Mouse (Mus musculus) intestine, embryonic 16.5 days (tissue): ENCODE data around the gene Itgam. TPM values are rescaled to one million over a fixed set of nuclear protein-coding genes. Genes with fewer than 3 reads are reported as not detected.
"Not testable (repeated sequence)": the region's sequence is repeated elsewhere in the genome, so short reads cannot be mapped to it uniquely, and the experiment has no call there.

Experiments
- ATAC-seq: fragments of 200-750 bp; cut with Nextera tagmentation; 2 replicates; pipeline ENCODE4 v1.8.0; 2017; ENCODE audit warnings: moderate TSS enrichment, moderate library complexity
- H3K27ac ChIP-seq: fragments of 300-500 bp; sonication (generic); 2 replicates; pipeline ENCODE4 v1.5.1; 2014; ENCODE audit warnings: mild to moderate bottlenecking, low read length
- H3K27me3 ChIP-seq: fragments of 300-500 bp; sonication (generic); replicated peaks from 2 replicates; pipeline ENCODE4 v1.6.1; 2014; ENCODE audit warnings: low read length, control low read depth, mixed read lengths; ENCODE audit not compliant: control insufficient read depth, insufficient read depth
- H3K36me3 ChIP-seq: fragments of 300-500 bp; sonication (generic); 2 replicates; pipeline ENCODE4 v1.6.1; 2014; ENCODE audit warnings: low read length, control low read depth; ENCODE audit not compliant: control insufficient read depth, insufficient read depth
- H3K4me1 ChIP-seq: fragments of 300-500 bp; sonication (generic); 2 replicates; pipeline ENCODE4 v1.6.1; 2014; ENCODE audit warnings: low read length, control low read depth, mixed read lengths; ENCODE audit not compliant: control insufficient read depth, insufficient read depth
- H3K4me2 ChIP-seq: fragments of 300-500 bp; sonication (generic); 2 replicates; pipeline ENCODE4 v1.6.1; 2014; ENCODE audit warnings: low read depth, low read length, control low read depth
- H3K4me3 ChIP-seq: fragments of 300-500 bp; sonication (generic); 2 replicates; pipeline ENCODE4 v1.5.1; 2014; ENCODE audit warnings: mild to moderate bottlenecking, low read length
- H3K9ac ChIP-seq: fragments of 300-500 bp; sonication (generic); 2 replicates; pipeline ENCODE4 v1.6.1; 2014; ENCODE audit warnings: low read depth, low read length
- H3K9me3 ChIP-seq: fragments of 300-500 bp; sonication (generic); 2 replicates; pipeline ENCODE4 v1.6.1; 2016; ENCODE audit warnings: low read length, control low read depth; ENCODE audit not compliant: control insufficient read depth
- WGBS: fragments of 180-500 bp; shearing (Covaris S2); extraction: QIAGEN DNeasy Blood & Tissue Kit; methylation state at CpG from one replicate; pipeline ENCODE4 v1.1.7; 2014; 5-methylcytosine and 5-hydroxymethylcytosine counted together
- polyA plus RNA-seq: library from polyadenylated mRNA; unstranded; fragments of >200 nt; fragmentation: Nextera tagmentation; extraction: Ambion mirVana; gene quantifications from 2 replicates; pipeline ENCODE4 v1.2.1, GENCODE M21; 2015

Itgam gene
- polyA plus RNA-seq, 1 experiment from 2014 or later = 2.4 TPM

DNA sequence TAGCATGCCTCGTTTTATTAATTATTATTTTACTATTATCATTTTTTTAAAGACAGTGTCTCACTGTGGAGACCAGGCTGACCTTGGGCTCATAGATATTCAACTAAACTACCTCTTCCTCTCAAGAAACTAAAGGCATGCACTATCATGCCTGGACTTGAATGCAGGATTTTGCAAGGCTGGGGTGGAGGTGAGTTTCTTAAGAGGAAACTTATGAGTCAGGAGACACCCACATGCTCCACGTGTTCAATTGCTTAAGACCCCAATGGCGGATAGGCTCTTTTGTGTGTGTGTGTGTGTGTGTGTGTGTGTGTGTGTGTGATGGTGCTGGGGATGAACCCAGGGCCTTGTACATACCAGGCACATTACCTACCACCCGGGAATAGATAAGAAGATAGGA lies 37.1 kb upstream of the Itgam start:
- H3K36me3 ChIP-seq = no peaks in the 10 kb centered on the region
- no peak overlapping the region for H3K4me3 ChIP-seq
- no peak overlapping the region for H3K9ac ChIP-seq
- H3K27me3 ChIP-seq = no peaks in the 10 kb centered on the region
- H3K4me1 ChIP-seq = no peaks in the 10 kb centered on the region
- H3K27ac ChIP-seq = no peak overlapping the region
- no peak for ATAC-seq
- WGBS = 73% methylated on average over 4 of the region's 4 CpGs
- H3K9me3 ChIP-seq = no peaks in the 10 kb centered on the region
- no peak overlapping the region for H3K4me2 ChIP-seq

DNA sequence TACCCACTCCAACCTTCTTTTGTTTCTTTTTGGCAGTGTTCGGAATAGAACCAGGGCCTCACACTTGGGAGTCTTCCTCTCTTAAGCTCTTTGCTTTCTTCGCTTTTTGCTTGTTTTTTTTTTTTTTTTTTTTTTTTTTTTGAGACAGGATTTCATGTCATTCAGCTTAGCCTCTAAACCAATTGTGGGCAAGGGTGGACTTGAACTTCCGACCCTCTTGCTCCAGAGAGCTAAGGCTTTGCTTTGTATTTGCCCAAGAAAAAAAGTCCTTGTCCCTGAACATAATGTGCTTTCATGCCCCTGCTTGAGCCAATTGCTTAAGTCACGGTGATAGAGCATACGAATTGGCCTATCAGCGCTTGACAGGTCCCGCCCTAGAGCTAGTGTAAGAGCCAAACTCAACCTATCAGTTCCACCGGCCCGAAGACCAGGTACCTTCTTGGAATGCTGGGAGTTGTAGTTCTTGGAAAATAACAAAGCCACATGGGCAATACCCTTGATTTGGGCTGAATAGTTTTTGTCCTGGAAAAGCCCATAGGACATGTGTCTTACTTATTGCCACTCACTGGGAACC lies 30.9 kb upstream of the Itgam start:
- Histone ChIP-seq H3K9me3 (no peaks in the 10 kb centered on the region), H3K27me3 (no peaks in the 10 kb centered on the region), H3K4me1 (no peaks in the 10 kb centered on the region), H3K4me3 (no peak overlapping the region), H3K9ac (peak overlapping the region; percentile 25; the same call in 1 of the 2 replicates), H3K36me3 (no peaks in the 10 kb centered on the region), H3K27ac (peak overlapping the region; percentile 88), H3K4me2 (peak overlapping the region; percentile 31)
- ATAC-seq = peak; percentile 80
- WGBS = 37% methylated on average over 9 of the region's 9 CpGs

DNA sequence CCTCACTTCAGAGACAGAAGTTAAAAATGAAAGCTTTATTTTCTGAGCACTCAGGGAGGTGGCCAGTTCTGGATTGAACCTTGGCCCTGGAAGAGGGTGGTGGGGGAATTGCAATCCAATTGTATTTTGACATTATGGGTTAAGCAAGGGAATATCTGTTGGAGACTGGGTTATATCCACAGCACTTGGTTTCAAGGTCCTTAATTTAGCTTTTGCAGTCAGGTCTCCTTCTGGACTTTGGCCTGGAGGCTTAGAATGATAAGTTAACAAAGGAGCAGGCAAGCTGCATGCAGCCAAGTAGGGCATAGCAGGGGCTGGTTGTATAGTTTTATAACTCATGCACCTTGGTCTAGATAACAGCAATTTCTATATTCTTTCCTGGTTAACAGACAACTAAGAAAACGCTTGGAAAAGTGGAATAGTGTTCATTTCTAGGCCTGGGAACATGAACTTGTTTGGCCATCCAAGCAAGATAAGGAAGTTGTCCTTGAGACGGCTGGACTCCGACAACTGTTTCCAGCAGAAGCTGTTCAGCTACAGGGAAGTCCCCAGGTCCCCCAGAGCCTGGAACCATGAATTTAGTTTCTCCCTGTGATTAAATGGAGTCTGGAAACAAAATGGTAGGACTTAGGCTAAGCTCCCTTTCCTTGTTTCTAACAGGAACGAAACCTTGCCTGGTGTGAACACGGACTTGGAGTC lies 30.0 kb upstream of the Itgam start:
- H3K4me2 ChIP-seq = peak overlapping the region; percentile 31
- ATAC-seq = peak; percentile 95
- peak overlapping the region; percentile 88 for H3K27ac ChIP-seq

GRCm38 (mm10) chr7:128032989-128033293 lies 29.5 kb upstream of the Itgam start:
- Histone ChIP-seq H3K27me3 (no peaks in the 10 kb centered on the region), H3K4me1 (no peaks in the 10 kb centered on the region), H3K27ac (peak overlapping the region; percentile 88), H3K36me3 (no peaks in the 10 kb centered on the region), H3K9me3 (no peaks in the 10 kb centered on the region), H3K4me2 (no peak overlapping the region), H3K4me3 (no peak overlapping the region), H3K9ac (0 out of 2 replicates have a peak overlapping the region, but pooled peaks have one; percentile 10)
- 80% methylated on average over 3 of the region's 3 CpGs for WGBS
- ATAC-seq = peak; percentile 54

More for the DNA sequence above, 30.0 kb upstream of the Itgam start:
- 0 out of 2 replicates have a peak overlapping the region, but pooled peaks have one; percentile 25 for H3K9ac ChIP-seq
- no peaks in the 10 kb centered on the region for H3K36me3 ChIP-seq
- no peaks in the 10 kb centered on the region for H3K27me3 ChIP-seq
- 61% methylated on average over 5 of the region's 5 CpGs for WGBS
- H3K4me3 ChIP-seq = peak overlapping the region; percentile 5; the same call in 1 of the 2 replicates
- H3K4me1 ChIP-seq = no peaks in the 10 kb centered on the region
- no peaks in the 10 kb centered on the region for H3K9me3 ChIP-seq

- ATAC-seq = no peak
- H3K4me2 ChIP-seq = no peak overlapping the region
- 84% methylated on average over 4 of the region's 4 CpGs for WGBS
- no peaks in the 10 kb centered on the region for H3K9me3 ChIP-seq
- H3K9ac ChIP-seq = no peak overlapping the region
- no peaks in the 10 kb centered on the region for H3K36me3 ChIP-seq
- H3K4me1 ChIP-seq = no peaks in the 10 kb centered on the region
- no peak overlapping the region for H3K4me3 ChIP-seq
- H3K27ac ChIP-seq = peak overlapping the region; percentile 88
- H3K27me3 ChIP-seq = no peaks in the 10 kb centered on the region
Measured at GRCm38 (mm10) chr7:128033616-128034015, 28.8 kb upstream of the Itgam start.

DNA sequence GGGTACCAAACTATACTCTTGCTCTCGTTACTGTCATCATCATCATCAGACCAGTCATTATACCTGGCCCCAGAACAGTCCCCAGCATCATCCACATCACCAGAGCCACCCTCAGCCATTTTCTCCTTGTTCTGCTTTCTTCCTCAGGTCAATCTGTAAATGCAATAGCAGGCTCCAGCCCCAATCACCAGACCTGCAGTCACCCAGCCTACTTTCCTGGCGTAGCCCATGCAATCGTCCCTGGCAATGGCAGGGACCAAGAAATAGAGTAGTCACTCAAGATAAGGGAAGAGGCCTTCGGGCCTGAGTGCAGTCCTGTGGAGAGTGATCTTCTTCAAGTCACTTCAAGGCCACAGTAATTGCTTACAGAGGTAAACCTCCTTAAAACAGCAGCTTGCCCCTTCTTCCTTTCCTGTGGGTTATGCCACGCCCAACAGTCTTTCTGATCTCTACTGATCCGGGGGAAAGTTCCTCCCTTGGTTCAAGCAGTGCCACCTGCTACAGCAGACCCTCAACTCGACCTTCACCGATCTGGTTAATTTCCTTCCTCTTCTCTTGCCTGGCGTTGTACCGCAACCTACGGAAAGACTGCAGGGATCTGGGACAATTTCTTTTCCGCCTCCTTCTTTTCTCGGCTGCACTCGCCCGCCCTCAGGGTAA lies 20.1 kb upstream of the Itgam start:
- H3K4me3 ChIP-seq, ATAC-seq, H3K36me3 ChIP-seq, H3K4me1 ChIP-seq, H3K27me3 ChIP-seq, H3K27ac ChIP-seq, H3K4me2 ChIP-seq, H3K9me3 ChIP-seq, H3K9ac ChIP-seq: not testable (repeated sequence)
- 76% methylated on average over 15 of the region's 15 CpGs for WGBS

GRCm38 (mm10) chr7:128044142-128044785 lies 18.2 kb upstream of the Itgam start:
- Histone ChIP-seq H3K27me3 (no peaks in the 10 kb centered on the region), H3K36me3 (no peaks in the 10 kb centered on the region), H3K9ac (no peak overlapping the region), H3K9me3 (no peaks in the 10 kb centered on the region), H3K4me2 (no peak overlapping the region), H3K4me1 (no peaks in the 10 kb centered on the region), H3K27ac (no peak overlapping the region), H3K4me3 (no peak overlapping the region)
- 63% methylated on average over 4 of the region's 4 CpGs for WGBS
- no peak for ATAC-seq

- Histone ChIP-seq H3K27me3 (no peaks in the 10 kb centered on the region), H3K4me1 (0 out of 2 replicates have a peak, but pooled peaks cover under 1% of the 10 kb centered on the region), H3K27ac (no peak overlapping the region), H3K9ac (no peak overlapping the region), H3K9me3 (no peaks in the 10 kb centered on the region), H3K4me2 (no peak overlapping the region), H3K36me3 (no peaks in the 10 kb centered on the region), H3K4me3 (no peak overlapping the region)
- WGBS = 56% methylated on average over 2 of the region's 2 CpGs
- ATAC-seq = no peak
Measured at GRCm38 (mm10) chr7:128045640-128046039, 16.8 kb upstream of the Itgam start.

- WGBS = 87% methylated on average over 4 of the region's 4 CpGs
- Histone ChIP-seq H3K27me3 (no peaks in the 10 kb centered on the region), H3K9me3 (no peaks in the 10 kb centered on the region), H3K36me3 (no peaks in the 10 kb centered on the region), H3K4me2 (no peak overlapping the region), H3K9ac (no peak overlapping the region), H3K27ac (no peak overlapping the region), H3K4me1 (0 out of 2 replicates have a peak, but pooled peaks cover 3% of the 10 kb centered on the region), H3K4me3 (no peak overlapping the region)
- no peak for ATAC-seq
Measured at GRCm38 (mm10) chr7:128048819-128049218, 13.6 kb upstream of the Itgam start.
